8 mouse cellular contexts compared by ENCODE assay signal in the genomic region with DNA sequence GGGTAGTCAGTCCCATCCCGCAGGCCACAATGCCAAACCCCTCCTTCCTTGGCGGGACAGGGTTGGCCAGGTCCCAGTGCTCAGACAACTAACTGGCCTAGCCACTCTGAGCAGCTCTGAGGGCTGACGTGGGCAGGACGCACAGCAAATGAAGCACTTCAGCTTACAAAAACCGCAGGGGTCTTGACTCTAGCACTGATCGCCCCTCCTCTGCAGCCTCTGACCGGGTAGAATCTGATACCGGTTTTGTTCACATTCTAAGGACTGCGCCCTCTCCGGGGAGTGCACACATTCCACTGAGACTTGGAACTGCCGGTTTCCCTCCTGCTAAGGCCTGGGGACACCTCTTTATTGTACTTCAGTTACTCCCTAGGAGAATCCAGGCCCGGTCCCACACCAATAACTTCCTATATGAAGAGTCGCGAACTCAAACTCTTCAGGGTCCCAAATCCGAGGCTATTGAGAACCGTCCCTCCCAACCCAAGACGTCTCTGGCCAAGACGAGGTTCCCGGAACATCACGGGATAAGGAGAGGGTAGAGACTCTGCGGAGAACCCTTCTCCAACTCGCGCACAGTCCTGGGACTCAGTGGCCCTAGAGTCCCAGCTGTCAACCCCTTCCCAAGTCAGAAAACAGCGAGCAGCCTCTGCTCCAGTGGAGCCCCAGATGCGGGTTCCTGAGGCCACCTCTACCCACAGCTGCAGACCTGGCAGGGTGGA. TPM values are rescaled to one million over a fixed set of nuclear protein-coding genes. Genes with fewer than 3 reads are reported as not detected.
DNase-seq lines count a peak whose midpoint lies in the region; ATAC-seq and TF ChIP-seq lines count a peak whose summit lies in the region.

No protein-coding gene starts in this region.

- intact Hi-C loops in heart, postnatal 36 days (cut with DNase I): loop anchor here (2.0 kb wide), 1 partner anchor 43 kb away; a partner anchor contains a TSS

- peaks cover 23% of the 10 kb centered on the region for H3K27me3 ChIP-seq in forebrain, embryonic 12.5 days
- no peaks in the 10 kb centered on the region for H3K27me3 ChIP-seq in lung, postnatal 0 days (replicated peaks; ENCODE audit: insufficient read depth, low read length)

- peak overlapping the region; percentile 79 to 85 for H3K4me3 ChIP-seq in ES-E14 (ENCODE audit: insufficient read depth in 1 of 2, low read depth in 1 of 2, low read length in 2 of 2, poor library complexity in 1 of 2, severe bottlenecking in 1 of 2)
- H3K4me3 ChIP-seq in forebrain, embryonic 12.5 days (replicated peaks): peak overlapping the region; percentile 53
- peak overlapping the region; percentile 59 for H3K4me3 ChIP-seq in lung, postnatal 0 days (ENCODE audit: low read depth, low read length)

- H3K27ac ChIP-seq in ES-E14 (ENCODE audit: insufficient read depth, low read depth, low read length, poor library complexity, severe bottlenecking): peak overlapping the region; percentile 75
- H3K27ac ChIP-seq in forebrain, embryonic 12.5 days: no peak overlapping the region
- peak overlapping the region; percentile 90 for H3K27ac ChIP-seq in lung, postnatal 0 days (ENCODE audit: low read length)

- H3K9me3 ChIP-seq in ES-E14 (ENCODE audit: control insufficient read depth, insufficient read depth, low read depth, low read length): no peaks in the 10 kb centered on the region
- H3K9me3 ChIP-seq in forebrain, embryonic 12.5 days: no peaks in the 10 kb centered on the region
- no peaks in the 10 kb centered on the region for H3K9me3 ChIP-seq in lung, postnatal 0 days (ENCODE audit: low read length)

- peak; percentile 49; the same call in 1 of the 2 replicates for ATAC-seq in forebrain, embryonic 12.5 days (ENCODE audit: low FRiP score)
- peak; percentile 81 for ATAC-seq in lung, postnatal 0 days

- in situ Hi-C loops in ES-E14 (cut with MboI; ENCODE audit: low sequenced_read_pairs in 2 of 2, unreplicated experiment in 2 of 2): no loop called here

- peaks cover 0 to 15% of the 10 kb centered on the region in 2 experiments; a peak in 2 of 4 replicates for H3K4me1 ChIP-seq in ES-E14 (ENCODE audit: control insufficient read depth in 2 of 2, insufficient read depth in 2 of 2, low read length in 2 of 2, poor library complexity in 1 of 2)
- H3K4me1 ChIP-seq in forebrain, embryonic 12.5 days: peaks cover 14% of the 10 kb centered on the region
- peaks cover 2% of the 10 kb centered on the region; the same call in 1 of the 2 replicates for H3K4me1 ChIP-seq in lung, postnatal 0 days (ENCODE audit: insufficient read depth, low read depth, low read length)

- peak; percentile 46 for TF ChIP-seq CTCF in lung, postnatal 0 days (IDR thresholded peaks at IDR 0.05)

- under 1% methylated on average over 25 of the region's 25 CpGs for WGBS in forebrain, embryonic 12.5 days
- 2% methylated on average over 25 of the region's 25 CpGs for WGBS in lung, postnatal 0 days

- H3K36me3 ChIP-seq in ES-E14 (ENCODE audit: control insufficient read depth, insufficient read depth, low read length, poor library complexity, severe bottlenecking): no peaks in the 10 kb centered on the region; the same call in 1 of the 2 replicates
- no peaks in the 10 kb centered on the region for H3K36me3 ChIP-seq in forebrain, embryonic 12.5 days (replicated peaks)
- H3K36me3 ChIP-seq in lung, postnatal 0 days (ENCODE audit: insufficient read depth, low read length): no peaks in the 10 kb centered on the region

- DNase-seq in ES-E14 (ENCODE audit: low read depth, low spot score): peak; percentile 76
- DNase-seq in c-Kit-positive CD71-negative TER-119-negative erythroid progenitor cells, embryonic 14.5 days (ENCODE audit: low read depth): peak; percentile 33
- peak; percentile 89 for DNase-seq in heart, postnatal 36 days
- DNase-seq in layer of hippocampus, adult 18-20 months (ENCODE audit: low spot score in 2 of 2): peak; percentile 25 to 66
- peak; percentile 92 for DNase-seq in lung, postnatal 0 days (ENCODE audit: low spot score)
- DNase-seq in ovary, postnatal 14 days (ENCODE audit: low spot score): peak; percentile 73
- DNase-seq in urinary bladder, postnatal 4 days (ENCODE audit: low spot score in 2 of 2): peak; percentile 82

- peak overlapping the region; percentile 93 for H3K4me2 ChIP-seq in forebrain, embryonic 12.5 days
- H3K4me2 ChIP-seq in lung, postnatal 0 days (replicated peaks; ENCODE audit: low read depth, low read length): peak overlapping the region; percentile 74

- TF ChIP-seq EP300 in lung, postnatal 0 days (IDR thresholded peaks at IDR 0.05): no peak

- H3K9ac ChIP-seq in ES-E14 (ENCODE audit: insufficient read depth, low read depth, low read length, poor library complexity, severe bottlenecking): peak overlapping the region; percentile 83
- peak overlapping the region; percentile 59 for H3K9ac ChIP-seq in forebrain, embryonic 12.5 days
- peak overlapping the region; percentile 53 for H3K9ac ChIP-seq in lung, postnatal 0 days (replicated peaks; ENCODE audit: low read depth)

TF ChIP-seq in ES-E14, 5 proteins besides CTCF, POLR2A, EP300 and RAD21:
- TF ChIP-seq HCFC1 (IDR thresholded peaks at IDR 0.05; ENCODE audit: borderline replicate concordance, insufficient read depth, low read length) (no peak), CHD2 (IDR thresholded peaks at IDR 0.05; ENCODE audit: low read depth, low read length) (0 out of 2 replicates have a peak, but pooled peaks have one; percentile 10), MAFK (IDR thresholded peaks at IDR 0.05; ENCODE audit: insufficient read depth, low read depth, low read length) (no peak), ZNF384 (IDR thresholded peaks at IDR 0.05; ENCODE audit: low read depth, low read length) (no peak), ZC3H11A (IDR thresholded peaks at IDR 0.05; ENCODE audit: borderline replicate concordance, low read depth, low read length) (no peak)

RNA-seq across cellular contexts. Expression of a gene that starts 0.5 kb away (rescaled TPM):
- 3.3 and 4.8 TPM in 2 replicates for total RNA-seq in ES-E14 (2012; rRNA removed)
- polyA plus RNA-seq in forebrain, embryonic 12.5 days (2016; fragmentation: Nextera tagmentation; extraction: Ambion mirVana): 1.3 and 1.4 TPM in 2 replicates
- total RNA-seq in heart, postnatal 36 days (2021): 1 to 10 TPM; 8.9 to 9.3 TPM
- 1 to 10 TPM; 2.4 to 4.4 TPM for total RNA-seq in layer of hippocampus, adult 18-20 months (2021)
- 2.5 and 3.9 TPM in 2 replicates for polyA plus RNA-seq in lung, postnatal 0 days (2015; fragmentation: Nextera tagmentation; extraction: Ambion mirVana)

RNA-seq across cellular contexts. Expression of a gene that starts 43.9 kb away (rescaled TPM):
- 38.8 and 49.8 TPM in 2 replicates for total RNA-seq in ES-E14 (2012; rRNA removed)
- 94.3 and 94.5 TPM in 2 replicates for polyA plus RNA-seq in forebrain, embryonic 12.5 days (2016; fragmentation: Nextera tagmentation; extraction: Ambion mirVana)
- 10 to 100 TPM in 1 of 2 experiments, 1 to 10 TPM in 1; 8.5 to 11.1 TPM for total RNA-seq in heart, postnatal 36 days (2021)
- 10 to 100 TPM; 19.5 to 21.3 TPM for total RNA-seq in layer of hippocampus, adult 18-20 months (2021)
- 28.3 and 28.5 TPM in 2 replicates for polyA plus RNA-seq in lung, postnatal 0 days (2015; fragmentation: Nextera tagmentation; extraction: Ambion mirVana)

RNA-seq across cellular contexts. Expression of a gene that starts 44.3 kb away (rescaled TPM):
- 6.5 and 6.6 TPM in 2 replicates for total RNA-seq in ES-E14 (2012; rRNA removed)
- 12.1 and 14.2 TPM in 2 replicates for polyA plus RNA-seq in forebrain, embryonic 12.5 days (2016; fragmentation: Nextera tagmentation; extraction: Ambion mirVana)
- total RNA-seq in heart, postnatal 36 days (2021): 10 to 100 TPM; 29.2 to 34.7 TPM
- total RNA-seq in layer of hippocampus, adult 18-20 months (2021): 10 to 100 TPM; 26.0 to 27.4 TPM
- 15.0 and 16.0 TPM in 2 replicates for polyA plus RNA-seq in lung, postnatal 0 days (2015; fragmentation: Nextera tagmentation; extraction: Ambion mirVana)

Comparison
In these comparisons a context has a peak if more than half of its experiments do, and no peak if none do; other contexts are left out.
1. DNase-seq: peak in every context shown above with its lines; median percentile 92 in lung, postnatal 0 days; 89 in heart, postnatal 36 days; 82 in urinary bladder, postnatal 4 days; 76 in ES-E14; 73 in ovary, postnatal 14 days; 46 in layer of hippocampus, adult 18-20 months; 33 in c-Kit-positive CD71-negative TER-119-negative erythroid progenitor cells, embryonic 14.5 days.